Mouse (Mus musculus) liver, adult 2 months (tissue): ENCODE results near the gene Myzap. TPM values are rescaled to one million over a fixed set of nuclear protein-coding genes. Genes with fewer than 3 reads are reported as not detected.
A peak's percentile ranks its signal among the peaks of the same experiment; 100 is the strongest.
"Not testable (repeated sequence)": the region's sequence is repeated elsewhere in the genome, so short reads cannot be mapped to it uniquely, and the experiment has no call there.

Source experiments
- DNase-seq: peaks from one replicate; pipeline ENCODE4 v3.0.0-alpha.2; 2011; ENCODE audit warnings: low read depth, low spot score; ENCODE audit errors: extremely low read depth
- H3K27ac ChIP-seq: fragments of 200-500 bp; replicated peaks from 2 replicates; pipeline ENCODE4 v1.5.1; 2012; ENCODE audit warnings: low read depth, mild to moderate bottlenecking, control low read depth, inconsistent platforms, low read length; ENCODE audit not compliant: insufficient read depth
- H3K27me3 ChIP-seq: fragments of 200-500 bp; 2 replicates; pipeline ENCODE4 v1.6.1; 2012; ENCODE audit warnings: mild to moderate bottlenecking, moderate library complexity, low read length, inconsistent platforms; ENCODE audit not compliant: control insufficient read depth, insufficient read depth
- H3K36me3 ChIP-seq: fragments of 200-500 bp; 2 replicates; pipeline ENCODE4 v1.6.1; 2012; ENCODE audit warnings: low read length, inconsistent platforms; ENCODE audit not compliant: control insufficient read depth, insufficient read depth
- H3K4me1 ChIP-seq: fragments of 200-500 bp; 2 replicates; pipeline ENCODE4 v1.6.1; 2011; ENCODE audit warnings: low read length; ENCODE audit not compliant: control insufficient read depth, insufficient read depth
- H3K4me3 ChIP-seq: fragments of 200-500 bp; 2 replicates; pipeline ENCODE4 v1.5.1; 2011; ENCODE audit warnings: low read depth, mild to moderate bottlenecking, control low read depth, low read length, moderate library complexity; ENCODE audit not compliant: insufficient read depth
- H3K79me2 ChIP-seq: fragments of 200-500 bp; 2 replicates; pipeline ENCODE4 v1.6.1; 2012; ENCODE audit warnings: inconsistent platforms, mild to moderate bottlenecking, low read length, moderate library complexity; ENCODE audit not compliant: control insufficient read depth, insufficient read depth
- H3K9ac ChIP-seq: fragments of 200-500 bp; 2 replicates; pipeline ENCODE4 v1.6.1; 2012; ENCODE audit warnings: low read depth, mild to moderate bottlenecking, control low read depth, inconsistent platforms, low read length
- CTCF ChIP-seq: fragments of 200-500 bp; IDR thresholded peaks from 2 replicates; pipeline ENCODE4 v1.5.1; 2011; ENCODE audit warnings: low read depth, low read length, control low read depth
- POLR2A ChIP-seq: fragments of 200-500 bp; IDR thresholded peaks from 2 replicates; pipeline ENCODE4 v1.6.1; 2011; ENCODE audit warnings: low read length, control low read depth; ENCODE audit not compliant: insufficient read depth; ENCODE audit errors: extremely low read depth
- WGBS: fragments of 180-500 bp; shearing (Covaris S2); methylation state at CpG from one replicate; pipeline ENCODE4 v1.1.7; 2018; 5-methylcytosine and 5-hydroxymethylcytosine counted together
- polyA plus RNA-seq: library from polyadenylated mRNA; depleted of rRNA; stranded (reverse); fragments of >200 nt; gene quantifications from 2 replicates; pipeline ENCODE4 v1.2.3, GENCODE M21; 2012
- total RNA-seq: library from RNA; depleted of rRNA; stranded (reverse); fragments of >200 nt; gene quantifications from 2 replicates; pipeline ENCODE4 v1.2.3, GENCODE M21; 2014

Gene Myzap
- total and polyA plus RNA-seq, 2 experiments, result 0.51 to 1.5 TPM

DNA sequence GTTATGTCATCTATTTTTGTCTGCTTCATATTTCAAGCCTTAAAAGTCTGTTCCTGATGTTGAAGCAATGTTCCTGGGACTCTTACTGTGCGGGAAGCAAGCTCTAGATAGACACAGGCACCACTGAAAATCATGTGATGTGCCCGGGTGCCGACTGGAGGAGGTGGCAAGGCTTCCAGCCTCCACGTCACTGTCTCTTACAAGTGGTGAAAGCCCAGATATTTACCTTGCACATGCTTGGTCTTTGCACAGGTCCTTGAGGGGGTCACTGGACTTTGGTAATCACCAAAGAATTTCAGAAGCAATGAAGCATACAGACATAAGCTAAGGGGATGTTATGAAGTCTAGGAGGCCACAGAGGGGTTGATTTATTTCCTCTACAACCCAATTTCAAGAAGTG lies 29.8 kb upstream of the Myzap start:
- Histone ChIP-seq H3K4me3 (no peak overlapping the region), H3K27ac (no peak overlapping the region), H3K27me3 (no peaks in the 10 kb centered on the region), H3K4me1 (peaks cover 5% of the 10 kb centered on the region), H3K79me2 (no peaks in the 10 kb centered on the region), H3K9ac (no peak overlapping the region), H3K36me3 (no peaks in the 10 kb centered on the region)
- TF ChIP-seq CTCF (no peak), POLR2A (no peak)
- WGBS, result 88% methylated on average over 4 of the region's 4 CpGs
- DNase-seq, result no peak

DNA sequence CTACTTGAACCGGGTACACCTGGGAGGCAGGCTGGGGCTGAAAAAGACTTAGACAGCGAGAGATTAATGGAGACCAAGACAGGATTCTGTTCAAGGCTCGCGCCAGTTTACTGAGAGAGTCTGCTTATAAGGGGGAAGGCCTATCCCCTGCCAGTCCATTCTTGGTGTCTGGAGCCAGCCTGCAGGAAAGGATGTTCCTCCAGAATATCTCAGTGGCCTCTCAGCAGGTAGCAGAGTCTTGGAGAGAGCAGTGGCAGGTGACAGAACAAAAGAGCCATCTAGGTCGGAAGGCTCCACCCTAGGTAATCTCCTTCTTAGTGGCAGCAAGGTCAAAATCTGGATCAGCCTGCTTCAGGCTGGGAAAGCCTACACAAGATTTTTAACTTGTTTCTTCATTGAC lies 28.0 kb upstream of the Myzap start:
- not testable (repeated sequence) for H3K79me2 ChIP-seq, H3K27ac ChIP-seq, DNase-seq, H3K4me1 ChIP-seq, H3K9ac ChIP-seq, H3K27me3 ChIP-seq, H3K36me3 ChIP-seq, H3K4me3 ChIP-seq
- WGBS, result 90% methylated on average over 5 of the region's 5 CpGs

DNA sequence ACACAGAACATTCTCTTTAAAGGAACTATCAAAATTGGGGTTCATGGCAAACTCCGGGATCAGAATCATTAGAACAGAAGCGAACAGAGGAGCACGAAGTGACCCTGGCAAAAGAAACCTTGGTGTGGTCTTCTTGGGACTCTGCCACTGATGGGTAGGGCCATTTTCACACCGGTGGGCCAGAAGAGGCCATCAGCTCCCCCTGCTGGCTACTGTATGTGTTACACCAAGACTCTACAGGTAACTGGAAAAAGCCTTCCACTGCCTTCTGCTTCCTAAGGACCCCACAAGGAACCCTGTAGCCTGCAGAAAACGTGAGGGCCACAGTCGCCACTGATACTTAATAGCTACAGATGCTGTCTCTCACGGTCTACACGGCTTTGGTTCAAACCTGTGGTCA lies 25.2 kb upstream of the Myzap start:
- Histone ChIP-seq H3K27me3 (no peaks in the 10 kb centered on the region), H3K27ac (no peak overlapping the region), H3K4me3 (no peak overlapping the region), H3K36me3 (no peaks in the 10 kb centered on the region), H3K9ac (no peak overlapping the region), H3K79me2 (no peaks in the 10 kb centered on the region), H3K4me1 (no peaks in the 10 kb centered on the region)
- WGBS, result 40% methylated on average over 8 of the region's 8 CpGs
- no peak for TF ChIP-seq POLR2A
- peak; percentile 76 for TF ChIP-seq CTCF
- no peak for DNase-seq

DNA sequence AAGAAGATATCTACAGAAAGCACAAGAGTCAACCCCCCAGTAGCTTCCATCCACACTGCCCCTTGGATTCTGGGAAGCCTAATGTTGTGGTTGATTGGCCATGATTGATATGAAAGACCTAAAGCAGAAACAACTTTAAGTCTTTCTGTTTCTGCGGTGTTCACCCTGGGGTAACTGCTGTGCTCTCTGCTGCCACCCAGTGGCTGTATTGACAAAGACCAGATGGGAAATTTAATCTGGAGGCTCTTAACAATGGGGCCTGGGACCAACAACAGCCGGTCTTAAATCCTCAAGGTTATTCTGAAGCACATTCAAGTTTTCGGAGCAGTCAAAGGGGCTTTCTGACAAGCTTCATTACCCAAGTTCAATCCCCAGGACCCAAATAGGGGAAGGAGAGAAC lies 24.0 kb upstream of the Myzap start:
- Histone ChIP-seq H3K4me1 (no peaks in the 10 kb centered on the region), H3K27me3 (no peaks in the 10 kb centered on the region), H3K79me2 (no peaks in the 10 kb centered on the region), H3K36me3 (no peaks in the 10 kb centered on the region), H3K27ac (no peak overlapping the region), H3K4me3 (no peak overlapping the region), H3K9ac (no peak overlapping the region)
- TF ChIP-seq CTCF, result peak; percentile 76
- TF ChIP-seq POLR2A, result no peak
- DNase-seq, result peak; percentile 50
- 4% methylated on average over 3 of the region's 3 CpGs for WGBS

DNA sequence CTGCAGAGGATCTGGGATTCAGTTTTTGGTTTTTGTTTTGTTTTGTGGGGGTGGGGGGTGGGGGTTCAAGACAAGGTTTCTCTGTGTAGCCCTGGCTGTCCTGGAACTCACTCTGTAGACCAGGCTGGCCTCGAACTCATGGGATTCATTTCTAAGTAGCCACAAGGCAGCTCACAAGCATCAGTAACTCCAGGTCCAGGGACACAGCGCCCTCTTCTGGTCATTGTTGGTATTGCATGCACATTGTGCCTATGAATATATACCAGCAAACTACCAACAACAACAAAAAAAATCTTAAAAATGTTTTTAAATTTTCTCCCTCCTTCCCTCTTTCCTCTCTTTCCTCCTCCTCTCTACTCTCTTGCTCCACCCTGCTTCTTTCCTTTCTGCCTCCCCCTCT lies 22.5 kb upstream of the Myzap start:
- no peak overlapping the region for H3K27ac ChIP-seq
- no peak for DNase-seq
- H3K4me3 ChIP-seq, result no peak overlapping the region
- no peak for TF ChIP-seq POLR2A
- peak; percentile 74 for TF ChIP-seq CTCF
- no peak overlapping the region for H3K9ac ChIP-seq
- 19% methylated on average over 2 of the region's 2 CpGs for WGBS
- H3K79me2 ChIP-seq, result no peaks in the 10 kb centered on the region
- H3K27me3 ChIP-seq, result no peaks in the 10 kb centered on the region
- H3K4me1 ChIP-seq, result no peaks in the 10 kb centered on the region
- no peaks in the 10 kb centered on the region for H3K36me3 ChIP-seq

DNA sequence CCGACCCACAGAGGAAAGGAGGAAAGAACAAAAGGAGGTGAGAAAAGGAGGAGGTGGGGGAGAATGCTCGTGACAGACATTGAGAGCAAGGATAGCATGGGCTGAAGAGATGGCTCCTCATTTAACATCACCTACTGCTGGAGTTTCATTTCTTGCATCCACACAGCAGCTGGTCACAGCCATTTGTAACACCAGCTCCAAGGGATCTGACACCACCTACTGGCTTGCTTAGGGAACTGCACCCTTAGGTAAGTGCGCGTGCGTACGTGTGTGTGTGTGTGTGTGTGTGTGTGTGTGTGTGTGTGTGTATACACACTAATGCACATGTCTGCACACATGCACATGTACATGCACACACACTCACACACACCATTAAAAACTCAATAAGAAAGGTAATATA lies 20.8 kb upstream of the Myzap start:
- H3K4me3 ChIP-seq, result no peak overlapping the region
- no peaks in the 10 kb centered on the region for H3K4me1 ChIP-seq
- WGBS, result 88% methylated on average over 6 of the region's 6 CpGs
- DNase-seq, result no peak
- H3K27ac ChIP-seq, result no peak overlapping the region
- H3K9ac ChIP-seq, result no peak overlapping the region
- TF ChIP-seq CTCF (peak; percentile 62; the same call in 1 of the 2 replicates), POLR2A (no peak)
- H3K27me3 ChIP-seq, result no peaks in the 10 kb centered on the region
- H3K36me3 ChIP-seq, result no peaks in the 10 kb centered on the region
- H3K79me2 ChIP-seq, result no peaks in the 10 kb centered on the region

DNA sequence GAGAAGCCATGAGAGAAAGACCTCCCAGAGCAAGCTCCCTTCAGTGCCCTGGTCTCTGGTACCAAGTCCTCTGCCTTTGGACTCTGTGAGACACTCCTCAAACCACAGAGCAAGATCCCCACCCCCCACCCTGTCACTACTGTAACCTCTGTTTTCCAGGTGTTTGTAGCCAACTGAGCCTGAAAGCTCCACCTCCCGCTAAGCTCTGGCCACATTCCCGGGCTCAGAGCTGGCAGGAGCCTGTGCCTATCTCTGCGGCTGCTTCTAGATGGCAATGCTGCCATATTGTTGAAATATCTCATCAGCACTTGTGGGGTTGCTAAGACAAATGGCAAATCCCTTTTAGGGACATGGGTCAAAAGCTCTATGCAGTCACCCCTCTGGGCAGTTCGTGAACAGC lies 19.7 kb upstream of the Myzap start:
- no peaks in the 10 kb centered on the region for H3K27me3 ChIP-seq
- no peaks in the 10 kb centered on the region for H3K4me1 ChIP-seq
- H3K79me2 ChIP-seq, result no peaks in the 10 kb centered on the region
- no peak overlapping the region for H3K9ac ChIP-seq
- WGBS, result 39% methylated on average over 4 of the region's 4 CpGs
- no peak overlapping the region for H3K4me3 ChIP-seq
- H3K27ac ChIP-seq, result no peak overlapping the region
- H3K36me3 ChIP-seq, result no peaks in the 10 kb centered on the region
- no peak for TF ChIP-seq CTCF
- TF ChIP-seq POLR2A, result no peak
- DNase-seq, result peak; percentile 67
